Mouse (Mus musculus) heart, adult 8-10 months (tissue): Measurements from ENCODE around the gene Gpx1. TPM values are rescaled to one million over a fixed set of nuclear protein-coding genes. Genes with fewer than 3 reads are reported as not detected.

Experiments
- total RNA-seq, 4 experiments: library from RNA; stranded (reverse); gene quantifications; 2 replicates each; pipeline ENCODE4 v1.2.4; 2022

Gpx1 gene
- total RNA-seq, 4 experiments from 2014 or later: 67.6 to 101 (median 81.7) TPM

Other genes with a start within 250 kb of the Gpx1 start
- gene Apeh, start 244.3 kb upstream of the Gpx1 start, total RNA-seq: 10 to 100 TPM; 38.5 to 49.0 (median 44.9) TPM
- gene Bsn, start 148.5 kb upstream of the Gpx1 start, total RNA-seq: under 1 TPM; 0.05 to 0.06 (median 0.06) TPM
- 100 to 1,000 TPM; 291 to 330 (median 302) TPM for gene Dag1, start 74.9 kb upstream of the Gpx1 start, total RNA-seq
- gene Nicn1, start 48.5 kb upstream of the Gpx1 start, total RNA-seq: 10 to 100 TPM; 23.0 to 32.5 (median 28.5) TPM
- gene Amt, start 42.0 kb upstream of the Gpx1 start, total RNA-seq: 1 to 10 TPM; 3.8 to 6.5 (median 4.9) TPM
- 100 to 1,000 TPM; 196 to 229 (median 224) TPM for gene Rhoa, start 32.8 kb upstream of the Gpx1 start, total RNA-seq
- 10 to 100 TPM; 66.6 to 85.9 (median 81.5) TPM for gene Tcta, start 32.7 kb upstream of the Gpx1 start, total RNA-seq
- 10 to 100 TPM; 77.0 to 83.3 (median 79.8) TPM for gene Usp4, start 8.9 kb downstream of the Gpx1 start, total RNA-seq
- 1 to 10 TPM in 2 of 4 experiments, under 1 TPM in 2; 0.73 to 1.5 (median 1.1) TPM for gene 1700102P08Rik, start 53.9 kb downstream of the Gpx1 start, total RNA-seq
- not detected for gene Ccdc36, start 89.6 kb downstream of the Gpx1 start, total RNA-seq
- gene BC048562, start 97.6 kb downstream of the Gpx1 start, total RNA-seq: not detected
- 10 to 100 TPM; 21.3 to 28.3 (median 26.7) TPM for gene Ccdc71, start 121.6 kb downstream of the Gpx1 start, total RNA-seq
- gene Klhdc8b, start 122.7 kb downstream of the Gpx1 start, total RNA-seq: 1 to 10 TPM; 3.9 to 6.7 (median 5.8) TPM
- 100 to 1,000 TPM; 342 to 366 (median 351) TPM for gene Lamb2, start 140.8 kb downstream of the Gpx1 start, total RNA-seq
- gene Usp19, start 151.7 kb downstream of the Gpx1 start, total RNA-seq: 100 to 1,000 TPM in 3 of 4 experiments, 10 to 100 TPM in 1; 92.9 to 109 (median 102) TPM
- gene Qars, start 168.8 kb downstream of the Gpx1 start, total RNA-seq: 10 to 100 TPM; 76.7 to 84.2 (median 80.1) TPM
- gene Qrich1, start 177.9 kb downstream of the Gpx1 start, total RNA-seq: 10 to 100 TPM; 55.6 to 70.2 (median 61.7) TPM
- gene Impdh2, start 221.4 kb downstream of the Gpx1 start, total RNA-seq: 10 to 100 TPM; 44.3 to 53.5 (median 47.9) TPM
- 10 to 100 TPM; 78.5 to 86.3 (median 81.1) TPM for gene Ndufaf3, start 228.5 kb downstream of the Gpx1 start, total RNA-seq
- 10 to 100 TPM; 16.9 to 26.8 (median 24.1) TPM for gene Dalrd3, start 231.0 kb downstream of the Gpx1 start, total RNA-seq
- 10 to 100 TPM; 12.9 to 18.1 (median 17.0) TPM for gene Wdr6, start 239.8 kb downstream of the Gpx1 start, total RNA-seq